Mouse (Mus musculus): ENCODE measurements around the gene Skap1. TPM values are rescaled to one million over a fixed set of nuclear protein-coding genes. Genes with fewer than 3 reads are reported as not detected.

Skap1 gene
- polyA plus RNA-seq, 1 experiment from 2014 or later, result 7.9 TPM

DNA sequence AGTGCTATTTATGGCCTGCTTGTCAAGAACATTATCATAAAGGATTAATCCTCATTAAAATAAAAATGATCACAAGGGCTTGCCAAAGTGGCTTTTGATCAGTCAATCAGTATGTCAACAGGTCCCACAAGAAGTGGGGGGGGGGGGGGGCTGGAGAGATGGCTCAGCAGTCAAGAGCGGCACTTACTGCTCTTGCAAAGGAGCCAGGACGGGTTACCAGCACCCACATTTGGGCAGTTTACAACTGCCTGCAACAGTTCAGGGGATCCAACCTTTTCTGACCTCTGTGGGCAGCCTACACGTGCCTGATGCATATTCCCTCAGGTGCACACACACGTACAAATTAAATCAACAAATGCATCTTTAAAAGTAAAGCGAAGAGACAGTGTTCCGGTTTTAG lies 141.1 kb downstream of the Skap1 start:
- no peak overlapping the region for H3K27ac ChIP-seq (replicated peaks)
- no peaks in the 10 kb centered on the region for H3K9me3 ChIP-seq (replicated peaks)
- H3K4me1 ChIP-seq, result peaks cover 14% of the 10 kb centered on the region; the same call in 1 of the 2 replicates
- H3K36me3 ChIP-seq, result no peaks in the 10 kb centered on the region
- H3K4me3 ChIP-seq (replicated peaks), result no peak overlapping the region
- ATAC-seq (ENCODE audit: low FRiP score), result no peak
- H3K9ac ChIP-seq (replicated peaks), result no peak overlapping the region
- WGBS, result 86% methylated on average over 6 of the region's 6 CpGs
- no peak overlapping the region for H3K4me2 ChIP-seq
- H3K27me3 ChIP-seq (replicated peaks), result no peaks in the 10 kb centered on the region

DNA sequence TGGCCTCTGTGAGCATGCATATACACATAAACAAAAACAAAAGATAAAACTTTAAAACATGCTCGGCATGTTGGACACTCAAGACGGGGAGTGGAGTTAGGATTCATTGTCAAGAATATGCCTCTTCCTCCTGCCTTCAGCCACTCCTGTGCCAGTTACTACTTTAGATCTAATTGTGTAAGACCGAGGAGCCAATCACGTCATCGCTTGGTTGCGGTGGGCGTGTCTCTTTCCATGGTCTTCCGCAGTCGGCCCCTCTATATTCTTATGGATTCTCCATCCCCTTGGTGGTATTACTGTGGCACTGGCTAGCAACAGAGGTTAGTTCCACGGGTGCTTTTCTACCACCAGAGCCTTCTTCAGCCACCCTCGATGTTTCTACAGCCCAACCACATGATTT lies 148.2 kb downstream of the Skap1 start:
- Histone ChIP-seq H3K27me3 (replicated peaks) (no peaks in the 10 kb centered on the region), H3K9me3 (replicated peaks) (no peaks in the 10 kb centered on the region), H3K36me3 (no peaks in the 10 kb centered on the region), H3K4me2 (no peak overlapping the region), H3K9ac (replicated peaks) (no peak overlapping the region), H3K27ac (replicated peaks) (no peak overlapping the region), H3K4me3 (replicated peaks) (no peak overlapping the region), H3K4me1 (peaks cover 7% of the 10 kb centered on the region; the same call in 1 of the 2 replicates)
- 88% methylated on average over 11 of the region's 11 CpGs for WGBS
- ATAC-seq (ENCODE audit: low FRiP score), result no peak

- Histone ChIP-seq H3K27ac (replicated peaks) (no peak overlapping the region), H3K4me1 (peaks cover 32% of the 10 kb centered on the region), H3K9ac (replicated peaks) (no peak overlapping the region), H3K9me3 (replicated peaks) (no peaks in the 10 kb centered on the region), H3K4me3 (replicated peaks) (no peak overlapping the region), H3K4me2 (no peak overlapping the region), H3K27me3 (replicated peaks) (no peaks in the 10 kb centered on the region), H3K36me3 (no peaks in the 10 kb centered on the region)
- 37% methylated on average over 5 of the region's 5 CpGs for WGBS
- no peak for ATAC-seq (ENCODE audit: low FRiP score)
These were observed 152.4 kb downstream of the Skap1 start for GRCm38 (mm10) chr11:96616792-96617191.

- ATAC-seq (ENCODE audit: low FRiP score), result no peak
- 40% methylated on average over 16 of the region's 16 CpGs for WGBS
- H3K27me3 ChIP-seq (replicated peaks), result no peaks in the 10 kb centered on the region
- 0 out of 2 replicates have a peak overlapping the region, but pooled peaks have one; percentile 11 for H3K9ac ChIP-seq (replicated peaks)
- H3K9me3 ChIP-seq (replicated peaks), result no peaks in the 10 kb centered on the region
- no peak overlapping the region for H3K4me3 ChIP-seq (replicated peaks)
- H3K4me1 ChIP-seq, result peaks cover 49% of the 10 kb centered on the region
- no peaks in the 10 kb centered on the region for H3K36me3 ChIP-seq
- H3K27ac ChIP-seq (replicated peaks), result peak overlapping the region; percentile 87
- peak overlapping the region; percentile 43 for H3K4me2 ChIP-seq
These were observed 154.5 kb downstream of the Skap1 start for GRCm38 (mm10) chr11:96618789-96619445.

DNA sequence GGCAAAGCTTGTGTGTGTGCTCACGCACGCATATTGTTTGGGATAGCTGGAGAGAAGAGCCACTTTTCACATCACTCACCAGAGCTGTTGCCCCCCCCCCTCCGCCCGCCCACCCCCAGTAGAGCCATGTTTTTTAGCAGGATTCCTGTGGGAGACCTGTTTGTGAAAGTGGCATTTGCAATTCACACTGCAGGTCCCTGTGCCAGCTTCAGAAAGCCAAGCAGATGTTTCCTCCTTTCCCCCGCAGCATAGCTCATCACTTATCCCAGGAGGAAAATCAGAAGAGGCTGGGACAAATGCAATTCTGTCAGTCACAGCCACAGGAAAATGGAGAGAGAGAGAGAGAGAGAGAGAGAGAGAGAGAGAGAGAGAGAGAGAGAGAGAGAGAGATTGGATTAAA lies 155.2 kb downstream of the Skap1 start:
- 6% methylated on average over 5 of the region's 5 CpGs for WGBS
- Histone ChIP-seq H3K4me2 (peak overlapping the region; percentile 43), H3K4me1 (peaks cover 51% of the 10 kb centered on the region), H3K27ac (replicated peaks) (peak overlapping the region; percentile 87), H3K9ac (replicated peaks) (0 out of 2 replicates have a peak overlapping the region, but pooled peaks have one; percentile 11), H3K4me3 (replicated peaks) (no peak overlapping the region), H3K36me3 (no peaks in the 10 kb centered on the region), H3K27me3 (replicated peaks) (no peaks in the 10 kb centered on the region), H3K9me3 (replicated peaks) (no peaks in the 10 kb centered on the region)
- peak; percentile 36; the same call in 1 of the 2 replicates for ATAC-seq (ENCODE audit: low FRiP score)

DNA sequence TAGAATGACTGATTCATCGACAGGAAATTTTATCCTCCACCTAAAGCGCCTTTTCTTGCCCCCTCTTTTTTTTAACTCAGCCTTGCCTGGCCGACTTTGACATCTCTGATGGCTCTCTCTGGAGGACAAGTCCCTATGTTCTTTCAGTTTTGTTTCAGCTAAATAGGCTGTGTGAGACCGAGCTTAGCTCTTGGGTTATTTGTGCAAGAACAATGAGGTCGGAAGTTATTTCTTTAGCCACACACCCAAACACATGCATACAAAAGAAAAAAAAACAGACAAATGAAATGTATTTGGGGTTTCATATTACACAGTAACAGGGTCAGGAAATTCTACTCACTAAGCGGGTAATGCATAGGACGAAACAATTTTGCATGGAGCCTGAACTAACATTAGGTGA lies 155.6 kb downstream of the Skap1 start:
- ATAC-seq (ENCODE audit: low FRiP score), result no peak
- Histone ChIP-seq H3K4me3 (replicated peaks) (no peak overlapping the region), H3K27me3 (replicated peaks) (no peaks in the 10 kb centered on the region), H3K4me1 (peaks cover 55% of the 10 kb centered on the region), H3K9me3 (replicated peaks) (no peaks in the 10 kb centered on the region), H3K9ac (replicated peaks) (0 out of 2 replicates have a peak overlapping the region, but pooled peaks have one; percentile 32), H3K27ac (replicated peaks) (peak overlapping the region; percentile 87), H3K36me3 (no peaks in the 10 kb centered on the region), H3K4me2 (peak overlapping the region; percentile 43)
- WGBS, result 13% methylated on average over 7 of the region's 7 CpGs

- Histone ChIP-seq H3K4me1 (peaks cover 60% of the 10 kb centered on the region), H3K27ac (replicated peaks) (peak overlapping the region; percentile 87), H3K36me3 (no peaks in the 10 kb centered on the region), H3K4me3 (replicated peaks) (0 out of 2 replicates have a peak overlapping the region, but pooled peaks have one; percentile 10), H3K4me2 (peak overlapping the region; percentile 43), H3K9me3 (replicated peaks) (no peaks in the 10 kb centered on the region), H3K9ac (replicated peaks) (peak overlapping the region; percentile 8; the same call in 1 of the 2 replicates), H3K27me3 (replicated peaks) (no peaks in the 10 kb centered on the region)
- 14% methylated on average over 11 of the region's 11 CpGs for WGBS
- no peak; the same call in 1 of the 2 replicates for ATAC-seq (ENCODE audit: low FRiP score)
These were observed 156.3 kb downstream of the Skap1 start for GRCm38 (mm10) chr11:96620660-96621059.

GRCm38 (mm10) chr11:96621167-96621566 lies 156.8 kb downstream of the Skap1 start:
- Histone ChIP-seq H3K36me3 (no peaks in the 10 kb centered on the region), H3K4me3 (replicated peaks) (0 out of 2 replicates have a peak overlapping the region, but pooled peaks have one; percentile 10), H3K9me3 (replicated peaks) (no peaks in the 10 kb centered on the region), H3K4me2 (peak overlapping the region; percentile 43), H3K9ac (replicated peaks) (0 out of 2 replicates have a peak overlapping the region, but pooled peaks have one; percentile 8), H3K27me3 (replicated peaks) (no peaks in the 10 kb centered on the region), H3K4me1 (peaks cover 63% of the 10 kb centered on the region), H3K27ac (replicated peaks) (peak overlapping the region; percentile 87)
- peak; percentile 71; the same call in 1 of the 2 replicates for ATAC-seq (ENCODE audit: low FRiP score)
- WGBS, result 10% methylated on average over 4 of the region's 4 CpGs

GRCm38 (mm10) chr11:96622782-96623181 lies 158.4 kb downstream of the Skap1 start:
- Histone ChIP-seq H3K4me3 (replicated peaks) (peak overlapping the region; percentile 9; the same call in 1 of the 2 replicates), H3K9me3 (replicated peaks) (no peaks in the 10 kb centered on the region), H3K9ac (replicated peaks) (0 out of 2 replicates have a peak overlapping the region, but pooled peaks have one; percentile 0), H3K4me1 (peaks cover 73% of the 10 kb centered on the region), H3K27me3 (replicated peaks) (no peaks in the 10 kb centered on the region), H3K4me2 (peak overlapping the region; percentile 36), H3K36me3 (no peaks in the 10 kb centered on the region), H3K27ac (replicated peaks) (peak overlapping the region; percentile 62)
- 6% methylated on average over 9 of the region's 9 CpGs for WGBS
- peak; percentile 67; the same call in 1 of the 2 replicates for ATAC-seq (ENCODE audit: low FRiP score)

DNA sequence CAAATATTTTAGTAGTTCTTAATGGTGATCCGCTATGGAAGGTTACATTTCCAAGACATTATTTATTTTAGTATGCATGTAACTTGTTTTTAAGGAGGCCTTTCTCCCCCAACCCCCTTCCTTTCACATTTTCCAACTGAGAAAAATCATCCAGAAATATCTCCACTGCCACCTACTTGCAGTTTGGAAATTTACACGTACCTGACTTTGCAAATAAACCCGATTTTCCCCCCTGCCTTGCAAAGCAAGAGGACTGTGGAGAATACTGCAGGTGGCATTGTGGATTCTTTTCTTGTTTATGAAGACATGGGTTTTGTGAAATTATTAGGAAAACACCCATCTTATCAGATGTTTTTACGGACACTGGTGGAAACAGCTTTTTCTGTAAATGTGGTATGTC lies 160.0 kb downstream of the Skap1 start:
- 0 out of 2 replicates have a peak overlapping the region, but pooled peaks have one; percentile 19 for H3K4me2 ChIP-seq
- no peaks in the 10 kb centered on the region for H3K36me3 ChIP-seq
- WGBS, result 23% methylated on average over 4 of the region's 4 CpGs
- no peak for ATAC-seq (ENCODE audit: low FRiP score)
- H3K27me3 ChIP-seq (replicated peaks), result no peaks in the 10 kb centered on the region
- H3K9me3 ChIP-seq (replicated peaks), result no peaks in the 10 kb centered on the region
- peak overlapping the region; percentile 74 for H3K27ac ChIP-seq (replicated peaks)
- no peak overlapping the region for H3K4me3 ChIP-seq (replicated peaks)
- peaks cover 59% of the 10 kb centered on the region for H3K4me1 ChIP-seq
- H3K9ac ChIP-seq (replicated peaks), result no peak overlapping the region

GRCm38 (mm10) chr11:96629775-96630174 lies 165.4 kb downstream of the Skap1 start:
- 45% methylated on average over 9 of the region's 9 CpGs for WGBS
- no peaks in the 10 kb centered on the region for H3K36me3 ChIP-seq
- no peak overlapping the region; the same call in 1 of the 2 replicates for H3K27ac ChIP-seq (replicated peaks)
- H3K9me3 ChIP-seq (replicated peaks), result no peaks in the 10 kb centered on the region
- H3K4me1 ChIP-seq, result peaks cover 48% of the 10 kb centered on the region
- no peaks in the 10 kb centered on the region for H3K27me3 ChIP-seq (replicated peaks)
- no peak for ATAC-seq (ENCODE audit: low FRiP score)
- H3K9ac ChIP-seq (replicated peaks), result no peak overlapping the region
- no peak overlapping the region for H3K4me3 ChIP-seq (replicated peaks)
- H3K4me2 ChIP-seq, result no peak overlapping the region; the same call in 1 of the 2 replicates

DNA sequence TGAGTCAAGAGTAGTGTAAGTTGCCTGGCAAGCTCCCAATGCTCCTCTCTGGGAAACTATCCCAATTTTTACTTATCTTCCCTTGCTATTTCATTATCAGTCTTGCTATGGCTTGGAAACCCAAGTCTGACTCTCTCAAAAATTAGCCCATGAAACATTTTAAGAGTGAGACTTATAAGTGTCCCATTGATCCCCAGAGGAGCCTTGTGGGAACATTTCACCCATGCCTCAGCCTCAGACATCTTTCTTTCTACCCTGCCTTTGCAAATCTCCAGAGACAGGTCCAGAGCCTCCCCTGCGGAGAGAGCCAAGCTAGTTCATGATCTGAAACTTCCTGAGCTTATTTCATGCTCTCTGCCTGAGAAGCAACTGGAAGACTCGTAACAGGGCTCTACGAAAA lies 167.1 kb downstream of the Skap1 start:
- 70% methylated on average over 3 of the region's 3 CpGs for WGBS
- no peak overlapping the region for H3K4me3 ChIP-seq (replicated peaks)
- H3K4me1 ChIP-seq, result peaks cover 36% of the 10 kb centered on the region
- no peak for ATAC-seq (ENCODE audit: low FRiP score)
- H3K9ac ChIP-seq (replicated peaks), result no peak overlapping the region
- no peak overlapping the region for H3K4me2 ChIP-seq
- no peaks in the 10 kb centered on the region for H3K36me3 ChIP-seq
- peak overlapping the region; percentile 71 for H3K27ac ChIP-seq (replicated peaks)
- H3K27me3 ChIP-seq (replicated peaks), result no peaks in the 10 kb centered on the region
- no peaks in the 10 kb centered on the region for H3K9me3 ChIP-seq (replicated peaks)

Measured in neural tube, embryonic 15.5 days (tissue).